Mouse (Mus musculus): ENCODE data around the gene Fancc. TPM values are rescaled to one million over a fixed set of nuclear protein-coding genes. Genes with fewer than 3 reads are reported as not detected.
A peak's percentile ranks its signal among the peaks of the same experiment; 100 is the strongest.

The Fancc gene
- polyA plus RNA-seq, 1 experiment from 2014 or later = 23.4 TPM

DNA sequence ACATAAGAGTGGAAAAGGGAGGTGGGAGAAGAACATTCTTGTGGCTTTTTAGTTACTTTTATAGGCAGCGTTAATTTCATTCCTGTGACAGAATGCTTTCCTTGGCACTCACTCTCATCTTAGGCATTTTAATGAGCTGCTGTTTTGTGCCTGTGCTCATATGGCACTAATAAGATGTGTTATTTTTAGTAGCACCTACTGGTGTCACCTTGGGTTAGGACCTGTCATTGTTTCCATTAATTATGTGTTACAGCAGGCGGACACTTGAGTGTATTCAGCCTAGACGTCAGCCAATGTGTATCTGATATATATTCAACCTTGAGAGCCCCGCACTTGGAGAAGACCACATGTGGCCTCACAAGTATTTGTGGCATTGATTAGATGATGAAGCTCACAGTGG lies 251.3 kb downstream of the Fancc start:
- Histone ChIP-seq H3K27ac (no peak overlapping the region), H3K36me3 (no peaks in the 10 kb centered on the region; the same call in 1 of the 2 replicates), H3K27me3 (ENCODE audit: insufficient read depth, poor library complexity, severe bottlenecking) (peaks cover 9% of the 10 kb centered on the region), H3K9me3 (no peaks in the 10 kb centered on the region), H3K4me3 (no peak overlapping the region), H3K4me1 (replicated peaks) (peaks cover 27% of the 10 kb centered on the region)
- no peak for DNase-seq (ENCODE audit: low spot score)
- WGBS = 82% methylated on average over 4 of the region's 4 CpGs

DNA sequence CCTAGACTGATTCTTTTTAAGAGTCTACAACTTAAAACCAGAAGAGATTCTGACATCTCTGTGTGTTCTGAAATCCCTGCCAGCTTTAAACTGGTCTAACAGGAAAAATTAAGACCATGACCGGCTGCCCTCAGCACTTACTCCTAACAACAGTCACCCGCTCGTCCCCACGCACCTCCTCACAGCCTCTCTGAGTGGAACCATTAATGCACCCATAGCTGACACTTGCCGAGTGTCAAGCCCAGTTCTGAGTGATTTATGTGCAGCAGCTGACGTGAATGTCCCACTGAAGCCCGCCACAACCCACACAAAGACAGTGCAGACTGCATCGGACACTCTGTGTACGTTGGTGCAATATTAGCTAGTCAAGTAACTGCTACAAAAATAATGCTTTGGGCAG lies 251.9 kb downstream of the Fancc start:
- WGBS = 72% methylated on average over 9 of the region's 9 CpGs
- no peak for DNase-seq (ENCODE audit: low spot score)
- Histone ChIP-seq H3K36me3 (no peaks in the 10 kb centered on the region; the same call in 1 of the 2 replicates), H3K27me3 (ENCODE audit: insufficient read depth, poor library complexity, severe bottlenecking) (peaks cover 15% of the 10 kb centered on the region), H3K27ac (no peak overlapping the region), H3K9me3 (no peaks in the 10 kb centered on the region), H3K4me1 (replicated peaks) (peaks cover 33% of the 10 kb centered on the region), H3K4me3 (no peak overlapping the region)

DNA sequence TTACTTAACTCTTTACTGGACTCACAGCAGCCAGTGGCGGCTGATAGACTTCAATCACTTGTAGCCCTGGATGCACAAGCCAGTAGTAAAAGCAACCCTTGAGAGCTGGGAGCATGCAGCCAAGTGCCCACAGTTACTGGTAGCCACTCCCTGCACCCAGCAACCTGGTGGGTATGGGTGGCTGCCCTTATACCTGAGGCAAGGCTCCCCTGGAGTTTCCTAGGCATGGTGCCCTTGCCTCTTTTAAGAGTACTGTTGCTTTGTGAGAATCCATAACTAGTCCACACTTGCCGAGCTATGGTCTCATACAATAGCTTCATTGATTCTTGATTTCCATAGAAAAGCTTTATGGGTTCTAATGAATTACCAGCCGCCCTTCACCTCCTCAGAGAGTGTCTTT lies 252.7 kb downstream of the Fancc start:
- no peak for DNase-seq (ENCODE audit: low spot score)
- no peaks in the 10 kb centered on the region for H3K9me3 ChIP-seq
- no peak overlapping the region for H3K27ac ChIP-seq
- peaks cover 15% of the 10 kb centered on the region for H3K27me3 ChIP-seq (ENCODE audit: insufficient read depth, poor library complexity, severe bottlenecking)
- H3K4me1 ChIP-seq (replicated peaks) = peaks cover 41% of the 10 kb centered on the region
- H3K4me3 ChIP-seq = no peak overlapping the region
- H3K36me3 ChIP-seq = no peaks in the 10 kb centered on the region; the same call in 1 of the 2 replicates
- 61% methylated on average over 3 of the region's 3 CpGs for WGBS

DNA sequence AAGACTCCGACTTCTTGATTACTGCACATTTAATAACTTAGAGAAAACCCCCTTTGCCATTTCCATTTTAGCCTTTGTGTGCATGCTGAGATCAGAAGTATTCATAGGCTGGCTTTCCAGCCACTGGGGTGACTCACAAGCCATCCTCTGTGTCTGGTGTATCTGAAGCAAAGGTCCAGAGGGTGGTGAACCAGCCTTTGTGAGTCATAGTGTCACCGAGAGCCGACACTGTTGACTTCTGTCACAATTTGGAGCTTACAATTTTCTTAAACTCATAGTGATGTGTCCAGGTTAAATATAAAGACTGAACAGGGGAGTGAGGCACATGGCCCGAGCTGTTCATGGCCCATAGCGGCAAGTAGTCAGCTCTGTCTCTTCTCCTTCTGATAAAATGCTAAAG lies 253.5 kb downstream of the Fancc start:
- Histone ChIP-seq H3K36me3 (no peaks in the 10 kb centered on the region; the same call in 1 of the 2 replicates), H3K9me3 (no peaks in the 10 kb centered on the region), H3K4me3 (no peak overlapping the region), H3K27me3 (ENCODE audit: insufficient read depth, poor library complexity, severe bottlenecking) (peaks cover 15% of the 10 kb centered on the region), H3K27ac (no peak overlapping the region), H3K4me1 (replicated peaks) (peaks cover 47% of the 10 kb centered on the region)
- no peak for DNase-seq (ENCODE audit: low spot score)
- 84% methylated on average over 5 of the region's 5 CpGs for WGBS

DNA sequence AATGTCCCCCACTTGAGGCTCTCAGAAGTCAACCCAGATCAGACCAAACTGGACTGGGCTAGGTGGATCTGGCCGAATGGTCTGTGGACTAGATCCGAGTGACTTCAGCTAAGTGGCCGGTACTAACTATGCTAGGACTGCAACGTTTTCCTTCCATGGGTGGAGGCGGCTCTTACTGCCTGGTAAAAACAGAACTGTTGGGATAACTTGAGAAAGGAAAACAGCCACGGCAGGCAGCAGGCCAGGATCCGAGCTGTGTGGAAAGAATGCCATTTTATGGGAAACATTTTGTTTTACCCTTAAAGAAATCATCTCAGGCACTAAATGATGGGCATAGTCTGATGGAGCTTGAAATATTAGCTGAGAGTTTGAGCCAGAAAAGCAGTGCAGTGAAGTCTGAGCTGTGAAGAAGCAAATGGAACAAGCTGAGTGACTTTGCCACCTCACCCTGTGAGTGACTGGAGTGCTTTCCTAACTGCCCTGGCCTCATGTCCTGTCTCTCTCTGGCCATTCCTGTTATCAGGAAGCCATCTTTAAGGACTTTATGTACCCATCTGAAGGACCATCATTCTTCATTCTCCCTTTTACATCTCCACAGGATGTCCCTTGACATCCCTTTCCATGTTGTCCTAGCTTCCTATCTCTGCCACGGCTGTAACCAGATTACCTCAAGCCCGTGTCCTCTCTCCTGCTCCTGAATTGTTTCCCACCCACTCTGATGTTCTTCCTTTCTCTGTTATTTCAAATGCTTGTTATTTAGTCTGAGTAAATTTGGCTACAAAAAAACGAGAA lies 254.5 kb downstream of the Fancc start:
- Histone ChIP-seq H3K27me3 (ENCODE audit: insufficient read depth, poor library complexity, severe bottlenecking) (peaks cover 15% of the 10 kb centered on the region), H3K36me3 (no peaks in the 10 kb centered on the region; the same call in 1 of the 2 replicates), H3K4me1 (replicated peaks) (peaks cover 47% of the 10 kb centered on the region), H3K27ac (no peak overlapping the region), H3K4me3 (no peak overlapping the region), H3K9me3 (no peaks in the 10 kb centered on the region)
- 81% methylated on average over 10 of the region's 10 CpGs for WGBS
- no peak for DNase-seq (ENCODE audit: low spot score)

DNA sequence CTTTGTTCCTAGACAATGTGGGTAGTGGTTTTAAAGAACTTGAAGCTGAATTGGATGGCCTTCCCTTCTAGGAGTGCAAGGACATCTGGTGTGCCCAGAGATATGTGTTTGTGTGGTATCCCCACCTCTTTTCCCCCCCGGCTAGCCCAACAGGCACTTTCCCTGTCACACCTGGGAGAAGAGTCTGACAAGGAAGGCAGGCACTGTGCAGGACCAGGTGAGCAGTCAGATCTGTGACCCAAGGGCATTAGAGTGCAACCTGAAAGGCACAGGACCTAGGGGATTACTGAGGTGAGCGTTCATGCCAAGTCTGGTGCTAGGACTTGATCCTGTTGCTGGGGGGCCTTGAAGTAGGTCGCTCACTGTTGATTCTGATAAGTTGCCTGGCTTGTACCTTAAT lies 255.4 kb downstream of the Fancc start:
- H3K4me3 ChIP-seq = peak overlapping the region; percentile 16; the same call in 1 of the 2 replicates
- WGBS = 88% methylated on average over 3 of the region's 3 CpGs

DNA sequence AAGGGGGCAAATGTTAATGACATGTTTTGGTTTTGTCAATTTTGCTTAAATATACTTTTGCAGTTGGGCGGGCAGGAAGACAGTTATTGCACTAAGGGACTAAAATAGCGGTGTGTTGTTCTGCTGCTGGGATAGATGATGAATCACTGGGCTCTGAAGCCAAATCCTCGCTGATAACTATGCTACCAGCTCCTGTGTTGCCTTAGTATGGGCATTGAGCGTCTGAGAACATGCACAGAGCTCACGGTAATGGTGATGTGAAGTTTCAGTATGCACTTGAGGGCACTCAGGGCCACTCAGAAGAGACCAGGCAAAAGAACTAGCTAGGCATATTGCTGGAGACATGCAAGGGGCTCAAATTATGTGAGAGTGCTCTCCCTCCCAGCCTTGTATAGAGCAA lies 256.2 kb downstream of the Fancc start:
- Histone ChIP-seq H3K27me3 (ENCODE audit: insufficient read depth, poor library complexity, severe bottlenecking) (peaks cover 15% of the 10 kb centered on the region), H3K9me3 (no peaks in the 10 kb centered on the region), H3K4me1 (replicated peaks) (peaks cover 50% of the 10 kb centered on the region), H3K27ac (no peak overlapping the region; the same call in 1 of the 2 replicates), H3K4me3 (peak overlapping the region; percentile 78), H3K36me3 (no peaks in the 10 kb centered on the region; the same call in 1 of the 2 replicates)
- 64% methylated on average over 5 of the region's 5 CpGs for WGBS
- no peak for DNase-seq (ENCODE audit: low spot score)

More for the DNA sequence above, 255.4 kb downstream of the Fancc start:
- Histone ChIP-seq H3K4me1 (replicated peaks) (peaks cover 47% of the 10 kb centered on the region), H3K9me3 (no peaks in the 10 kb centered on the region), H3K27ac (no peak overlapping the region), H3K36me3 (no peaks in the 10 kb centered on the region; the same call in 1 of the 2 replicates), H3K27me3 (ENCODE audit: insufficient read depth, poor library complexity, severe bottlenecking) (peaks cover 15% of the 10 kb centered on the region)
- DNase-seq (ENCODE audit: low spot score) = no peak

DNA sequence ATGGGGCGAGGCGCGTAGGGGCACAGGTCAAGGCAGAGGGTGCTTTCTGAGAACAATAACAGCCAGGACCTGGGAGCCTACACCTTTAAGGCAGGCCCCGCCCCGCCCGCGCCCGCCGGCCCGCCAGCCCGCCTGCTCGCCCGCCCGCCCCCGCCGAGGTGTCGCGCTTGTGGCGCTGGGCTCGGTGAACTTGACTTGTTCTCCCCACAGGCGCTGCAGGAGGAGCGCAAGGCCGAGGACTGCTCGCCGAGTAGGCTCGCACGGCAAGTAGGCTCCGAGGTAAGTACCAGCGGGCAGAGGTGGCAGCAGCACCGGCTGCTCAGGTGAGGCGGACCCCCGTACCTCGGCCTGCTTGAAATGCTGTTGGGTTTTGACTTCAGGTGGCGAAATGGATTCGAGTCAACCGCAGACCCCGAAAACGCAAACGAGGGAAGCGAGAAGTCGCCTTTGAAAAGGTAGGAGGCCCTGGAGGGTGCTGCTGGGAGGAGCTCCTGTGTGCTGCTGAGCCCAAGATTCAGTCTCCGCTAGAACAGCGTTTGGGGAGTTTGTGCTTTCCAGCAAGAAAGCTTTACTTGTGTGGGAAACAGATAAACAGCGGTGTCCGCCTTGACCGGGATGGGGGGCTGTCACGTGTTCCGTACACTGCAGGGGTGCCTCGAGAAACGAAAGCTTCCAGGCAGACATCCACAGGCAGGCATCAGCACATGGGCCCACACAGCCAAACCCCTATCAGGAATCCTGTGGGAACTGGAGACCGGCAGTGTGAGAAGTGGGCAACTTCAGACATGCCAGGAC lies 257.0 kb downstream of the Fancc start:
- H3K27ac ChIP-seq = peak overlapping the region; percentile 92
- peak; percentile 74 for DNase-seq (ENCODE audit: low spot score)
- no peaks in the 10 kb centered on the region; the same call in 1 of the 2 replicates for H3K36me3 ChIP-seq
- peaks cover 47% of the 10 kb centered on the region for H3K4me1 ChIP-seq (replicated peaks)
- peak overlapping the region; percentile 78 for H3K4me3 ChIP-seq
- H3K27me3 ChIP-seq (ENCODE audit: insufficient read depth, poor library complexity, severe bottlenecking) = peaks cover 15% of the 10 kb centered on the region
- WGBS = under 1% methylated on average over 51 of the region's 51 CpGs
- H3K9me3 ChIP-seq = no peaks in the 10 kb centered on the region

DNA sequence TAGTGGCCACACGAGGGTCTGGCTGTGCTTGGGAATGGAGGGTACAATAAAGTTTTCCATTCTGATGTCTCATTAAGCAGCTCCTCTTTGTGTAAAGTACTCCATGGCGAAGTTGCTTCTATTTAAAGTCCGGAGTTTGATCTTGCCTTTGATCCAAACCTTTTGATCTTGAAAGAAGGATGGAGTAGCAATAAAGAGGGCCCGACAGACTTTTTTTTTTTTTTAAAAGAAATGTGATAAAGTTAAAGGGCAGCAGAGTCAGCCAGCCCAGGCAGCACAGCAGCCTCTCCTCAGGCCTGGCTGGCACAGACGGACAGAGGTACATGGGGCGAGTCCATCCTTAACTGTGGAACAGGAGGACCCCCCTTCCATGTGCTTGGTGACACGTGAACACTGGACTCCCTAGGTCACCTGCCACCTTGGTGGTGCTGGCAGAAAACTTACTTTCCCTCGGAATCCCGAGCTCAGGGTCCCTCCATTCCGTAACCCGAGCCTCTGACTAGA lies 257.7 kb downstream of the Fancc start:
- WGBS = 5% methylated on average over 11 of the region's 11 CpGs
- peaks cover 15% of the 10 kb centered on the region for H3K27me3 ChIP-seq (ENCODE audit: insufficient read depth, poor library complexity, severe bottlenecking)
- peak overlapping the region; percentile 78 for H3K4me3 ChIP-seq
- H3K9me3 ChIP-seq = no peaks in the 10 kb centered on the region
- peak overlapping the region; percentile 92 for H3K27ac ChIP-seq
- DNase-seq (ENCODE audit: low spot score) = no peak
- no peaks in the 10 kb centered on the region; the same call in 1 of the 2 replicates for H3K36me3 ChIP-seq
- peaks cover 39% of the 10 kb centered on the region for H3K4me1 ChIP-seq (replicated peaks)

DNA sequence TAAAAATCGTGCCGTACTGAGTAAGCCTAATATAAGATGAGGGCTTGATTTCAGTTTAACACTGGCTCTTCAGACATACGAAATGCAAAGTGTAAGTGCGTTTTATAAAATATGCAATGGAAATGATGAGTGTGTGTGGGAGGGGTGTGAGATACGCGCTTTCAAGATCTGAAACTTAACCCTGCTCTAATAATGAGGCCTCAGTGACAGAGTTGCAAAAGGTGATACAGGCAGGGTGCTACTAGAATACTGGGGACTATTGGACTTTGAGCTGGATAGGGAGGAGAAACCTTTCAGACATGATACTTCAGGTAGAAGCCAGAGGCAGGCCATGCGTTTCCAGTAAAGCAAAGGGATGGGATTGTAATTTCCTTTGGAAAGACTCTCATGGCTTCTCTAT lies 259.0 kb downstream of the Fancc start:
- no peak overlapping the region for H3K4me3 ChIP-seq
- H3K27ac ChIP-seq = no peak overlapping the region
- peaks cover 15% of the 10 kb centered on the region for H3K27me3 ChIP-seq (ENCODE audit: insufficient read depth, poor library complexity, severe bottlenecking)
- no peaks in the 10 kb centered on the region; the same call in 1 of the 2 replicates for H3K36me3 ChIP-seq
- WGBS = 94% methylated on average over 7 of the region's 7 CpGs
- no peak for DNase-seq (ENCODE audit: low spot score)
- peaks cover 38% of the 10 kb centered on the region for H3K4me1 ChIP-seq (replicated peaks)
- no peaks in the 10 kb centered on the region for H3K9me3 ChIP-seq

DNA sequence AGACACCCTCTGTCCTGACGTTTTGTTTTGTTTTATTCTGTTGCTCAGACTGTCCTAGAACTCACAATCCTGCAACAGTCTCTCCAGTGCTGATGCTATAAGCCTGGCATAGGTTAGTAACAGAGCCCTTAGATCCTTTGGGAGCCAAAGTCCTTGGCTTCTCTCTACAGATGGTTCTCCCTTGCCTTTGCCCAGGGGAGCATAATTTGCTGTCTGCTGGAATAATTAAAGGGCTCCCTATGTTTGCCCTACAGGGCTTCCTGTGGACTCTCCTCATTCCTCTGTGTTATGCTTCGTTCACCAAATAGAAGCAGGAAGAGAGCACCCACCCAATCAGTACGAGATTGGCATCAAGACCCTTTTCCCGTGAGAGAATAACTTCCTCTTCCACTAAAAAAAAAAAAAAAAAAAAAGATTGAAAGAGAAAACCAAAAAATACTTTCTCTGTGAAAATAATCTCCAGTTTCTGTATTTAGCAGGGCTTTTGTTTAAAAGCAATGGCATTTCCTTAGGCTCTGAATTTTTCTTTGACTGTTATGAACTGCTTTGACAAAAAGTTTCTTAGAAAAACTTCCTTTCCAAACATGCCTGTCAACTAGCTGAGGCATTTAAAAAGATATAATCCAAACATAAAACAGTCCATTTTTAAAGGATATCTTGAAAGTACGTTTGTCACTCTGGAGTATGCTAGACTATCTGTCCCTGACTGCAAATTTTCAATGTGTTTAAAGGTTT lies 260.8 kb downstream of the Fancc start:
- peaks cover 9% of the 10 kb centered on the region; the same call in 1 of the 2 replicates for H3K27me3 ChIP-seq (ENCODE audit: insufficient read depth, poor library complexity, severe bottlenecking)
- H3K36me3 ChIP-seq = no peaks in the 10 kb centered on the region
- H3K27ac ChIP-seq = no peak overlapping the region
- no peak for DNase-seq (ENCODE audit: low spot score)
- H3K4me1 ChIP-seq (replicated peaks) = peaks cover 36% of the 10 kb centered on the region
- 61% methylated on average over 5 of the region's 5 CpGs for WGBS
- H3K9me3 ChIP-seq = no peaks in the 10 kb centered on the region
- H3K4me3 ChIP-seq = no peak overlapping the region

DNA sequence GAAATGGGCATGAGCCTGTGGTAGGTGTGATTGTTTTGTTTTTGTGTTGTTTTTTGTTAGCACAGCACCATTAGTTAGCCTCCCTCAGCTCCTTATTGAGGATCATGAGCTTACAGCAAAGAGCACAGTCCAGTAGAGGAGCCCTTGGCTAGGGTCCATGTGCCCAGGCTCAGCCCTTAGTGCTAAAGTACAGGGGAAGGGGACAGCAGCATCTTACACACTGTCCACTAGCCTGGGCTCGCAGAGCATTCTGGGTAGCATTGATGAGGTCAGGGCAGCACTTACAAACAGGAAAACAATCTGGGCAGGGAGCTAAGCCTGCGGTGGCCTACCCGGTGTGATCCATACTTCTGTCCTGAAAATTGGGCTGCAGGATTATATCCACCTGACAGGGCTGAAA lies 261.5 kb downstream of the Fancc start:
- Histone ChIP-seq H3K9me3 (no peaks in the 10 kb centered on the region), H3K36me3 (no peaks in the 10 kb centered on the region), H3K27me3 (ENCODE audit: insufficient read depth, poor library complexity, severe bottlenecking) (peaks cover 3% of the 10 kb centered on the region; the same call in 1 of the 2 replicates), H3K27ac (no peak overlapping the region), H3K4me3 (no peak overlapping the region), H3K4me1 (replicated peaks) (peaks cover 37% of the 10 kb centered on the region)
- DNase-seq (ENCODE audit: low spot score) = no peak
- WGBS = 84% methylated on average over 3 of the region's 3 CpGs
